Mouse (Mus musculus): ENCODE results near the gene Fxyd2. TPM values are rescaled to one million over a fixed set of nuclear protein-coding genes. Genes with fewer than 3 reads are reported as not detected.

The Fxyd2 gene
- polyA plus RNA-seq, 1 experiment from 2014 or later = 5.4 TPM

DNA sequence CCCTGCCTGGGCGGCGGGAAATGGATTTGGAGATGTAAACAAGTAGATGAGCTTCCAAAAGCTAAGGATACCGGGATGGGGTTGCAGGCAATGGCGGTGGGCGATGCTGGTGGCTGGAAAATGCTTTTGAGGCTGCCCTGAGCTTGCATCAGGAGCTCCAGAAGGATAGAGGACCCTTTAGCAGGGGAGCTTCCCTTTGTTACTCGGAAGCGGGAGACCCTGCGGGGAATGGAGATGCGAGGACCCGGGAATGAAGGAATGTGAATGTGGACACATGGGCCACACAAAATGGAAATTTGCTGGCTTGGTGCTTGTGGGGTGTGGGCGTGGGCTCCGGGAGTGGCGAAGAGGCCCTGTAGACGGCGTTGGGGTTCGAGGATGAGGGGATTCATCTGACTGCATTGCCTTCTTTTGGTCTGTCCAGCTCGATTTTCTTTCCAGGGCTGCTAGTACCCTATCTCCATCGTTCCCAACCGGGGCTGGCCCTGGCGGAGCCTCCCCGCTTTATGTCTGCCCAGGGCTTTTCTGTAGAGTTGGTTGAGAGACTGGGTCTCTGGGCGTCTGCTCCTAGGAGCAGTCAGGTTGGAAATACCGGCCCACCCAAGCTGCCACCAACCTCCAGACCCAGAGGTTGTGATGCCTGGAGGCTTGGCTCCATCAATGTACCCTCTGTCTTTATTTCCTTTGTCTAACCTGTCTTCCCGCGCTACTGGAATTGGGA is 28.7 kb upstream of the Fxyd2 start:
- H3K27ac ChIP-seq (replicated peaks; ENCODE audit: low read depth, low read length) = peak overlapping the region; percentile 52; the same call in 1 of the 2 replicates
- ATAC-seq (ENCODE audit: low read depth) = 0 out of 2 replicates have a peak, but pooled peaks have one; percentile 27

DNA sequence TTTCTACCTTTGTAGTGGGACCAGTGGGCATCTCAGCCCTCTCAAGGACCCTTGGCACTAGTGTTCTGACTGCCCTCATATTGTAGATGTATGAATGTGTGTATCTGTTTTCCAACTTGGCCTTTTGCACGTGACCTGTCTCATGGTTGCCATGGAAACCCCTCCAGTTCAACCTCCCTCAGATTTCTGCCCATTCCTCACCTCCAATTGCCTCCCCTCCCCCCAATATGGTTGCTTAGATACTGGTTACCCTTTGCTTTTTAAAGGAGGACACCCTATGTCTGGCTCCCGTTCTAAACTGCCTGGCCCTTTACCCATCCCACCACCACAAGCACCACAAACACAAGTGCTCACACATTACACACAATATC is 28.1 kb upstream of the Fxyd2 start:
- Histone ChIP-seq H3K27ac (replicated peaks; ENCODE audit: low read depth, low read length) (no peak overlapping the region), H3K9ac (ENCODE audit: low read depth, low read length) (peak overlapping the region; percentile 74), H3K27me3 (replicated peaks; ENCODE audit: control insufficient read depth, insufficient read depth, low read length) (no peaks in the 10 kb centered on the region), H3K9me3 (ENCODE audit: control insufficient read depth, low read length) (no peaks in the 10 kb centered on the region), H3K4me3 (ENCODE audit: low read depth, low read length) (peak overlapping the region; percentile 66), H3K4me2 (ENCODE audit: low read depth, low read length) (peak overlapping the region; percentile 90), H3K4me1 (ENCODE audit: control insufficient read depth, insufficient read depth, low read length) (peaks cover 7% of the 10 kb centered on the region; the same call in 1 of the 2 replicates), H3K36me3 (ENCODE audit: control insufficient read depth, insufficient read depth, low read length) (no peaks in the 10 kb centered on the region)
- no peak for DNase-seq (ENCODE audit: low spot score)
- WGBS = 23% methylated on average over 2 of the region's 2 CpGs
- no peak for ATAC-seq (ENCODE audit: low read depth)

More for the DNA sequence above, 28.7 kb upstream of the Fxyd2 start:
- Histone ChIP-seq H3K36me3 (ENCODE audit: control insufficient read depth, insufficient read depth, low read length) (no peaks in the 10 kb centered on the region), H3K4me1 (ENCODE audit: control insufficient read depth, insufficient read depth, low read length) (peaks cover 7% of the 10 kb centered on the region; the same call in 1 of the 2 replicates), H3K9ac (ENCODE audit: low read depth, low read length) (peak overlapping the region; percentile 74), H3K4me2 (ENCODE audit: low read depth, low read length) (peak overlapping the region; percentile 90), H3K9me3 (ENCODE audit: control insufficient read depth, low read length) (no peaks in the 10 kb centered on the region), H3K27me3 (replicated peaks; ENCODE audit: control insufficient read depth, insufficient read depth, low read length) (no peaks in the 10 kb centered on the region), H3K4me3 (ENCODE audit: low read depth, low read length) (peak overlapping the region; percentile 66)
- no peak for DNase-seq (ENCODE audit: low spot score)
- WGBS = 2% methylated on average over 25 of the region's 25 CpGs

DNA sequence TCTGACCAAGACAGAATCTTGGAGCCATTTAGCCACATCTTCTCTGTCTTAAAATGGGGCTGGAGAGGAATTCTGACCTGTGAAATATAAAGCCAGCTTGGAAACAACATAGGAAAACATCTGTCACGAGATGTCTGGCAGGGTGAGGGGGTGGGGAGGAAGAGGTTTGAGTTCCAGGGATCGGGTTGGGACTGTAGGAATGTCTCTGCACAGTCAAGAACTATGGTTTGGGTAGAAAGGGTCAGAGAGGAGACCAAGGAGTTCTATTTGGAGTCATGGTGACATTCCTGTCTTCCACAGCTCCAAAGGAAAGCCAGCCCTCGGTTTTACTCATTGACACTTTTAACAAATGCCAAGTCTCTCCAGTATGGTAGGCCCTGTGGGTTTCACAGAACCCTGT is 25.6 kb upstream of the Fxyd2 start:
- WGBS = 45% methylated on average over 3 of the region's 3 CpGs
- H3K4me3 ChIP-seq (ENCODE audit: low read depth, low read length) = no peak overlapping the region
- no peak overlapping the region for H3K4me2 ChIP-seq (ENCODE audit: low read depth, low read length)
- H3K27ac ChIP-seq (replicated peaks; ENCODE audit: low read depth, low read length) = no peak overlapping the region
- no peak overlapping the region for H3K9ac ChIP-seq (ENCODE audit: low read depth, low read length)
- DNase-seq (ENCODE audit: low spot score) = no peak
- no peaks in the 10 kb centered on the region for H3K27me3 ChIP-seq (replicated peaks; ENCODE audit: control insufficient read depth, insufficient read depth, low read length)
- H3K9me3 ChIP-seq (ENCODE audit: control insufficient read depth, low read length) = no peaks in the 10 kb centered on the region
- ATAC-seq (ENCODE audit: low read depth) = no peak
- peaks cover 7% of the 10 kb centered on the region; the same call in 1 of the 2 replicates for H3K4me1 ChIP-seq (ENCODE audit: control insufficient read depth, insufficient read depth, low read length)
- no peaks in the 10 kb centered on the region for H3K36me3 ChIP-seq (ENCODE audit: control insufficient read depth, insufficient read depth, low read length)

DNA sequence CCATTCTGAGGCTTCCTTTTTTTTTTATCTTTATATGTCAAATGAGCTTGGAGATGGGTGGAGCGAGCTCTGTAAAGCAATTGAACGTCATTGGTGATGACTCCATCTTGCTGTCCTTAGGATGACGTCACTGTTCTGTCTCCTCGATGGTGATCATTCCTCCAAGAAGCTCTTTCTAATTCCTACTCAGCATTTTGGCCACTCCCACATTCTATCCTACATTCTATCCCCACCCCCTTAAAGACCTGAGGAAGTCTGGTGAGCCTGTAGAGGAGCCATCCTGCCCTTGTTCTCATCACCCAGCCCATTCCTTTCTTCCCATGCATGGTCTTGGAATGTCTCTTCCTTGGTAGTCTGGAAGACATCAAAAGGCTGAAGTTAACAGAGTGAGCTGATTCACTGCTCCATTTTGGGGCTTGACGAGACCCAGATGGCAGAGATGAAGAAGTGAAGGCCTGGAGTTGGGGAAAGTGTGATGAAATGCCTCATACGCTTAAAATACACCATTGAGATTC is 24.4 kb upstream of the Fxyd2 start:
- no peaks in the 10 kb centered on the region for H3K27me3 ChIP-seq (replicated peaks; ENCODE audit: control insufficient read depth, insufficient read depth, low read length)
- no peak overlapping the region for H3K4me3 ChIP-seq (ENCODE audit: low read depth, low read length)
- H3K27ac ChIP-seq (replicated peaks; ENCODE audit: low read depth, low read length) = no peak overlapping the region
- ATAC-seq (ENCODE audit: low read depth) (no peak), DNase-seq (ENCODE audit: low spot score) (no peak)
- 79% methylated on average over 6 of the region's 6 CpGs for WGBS
- no peak overlapping the region for H3K9ac ChIP-seq (ENCODE audit: low read depth, low read length)
- H3K9me3 ChIP-seq (ENCODE audit: control insufficient read depth, low read length) = no peaks in the 10 kb centered on the region
- H3K4me1 ChIP-seq (ENCODE audit: control insufficient read depth, insufficient read depth, low read length) = peaks cover 7% of the 10 kb centered on the region; the same call in 1 of the 2 replicates
- H3K36me3 ChIP-seq (ENCODE audit: control insufficient read depth, insufficient read depth, low read length) = no peaks in the 10 kb centered on the region
- no peak overlapping the region for H3K4me2 ChIP-seq (ENCODE audit: low read depth, low read length)

DNA sequence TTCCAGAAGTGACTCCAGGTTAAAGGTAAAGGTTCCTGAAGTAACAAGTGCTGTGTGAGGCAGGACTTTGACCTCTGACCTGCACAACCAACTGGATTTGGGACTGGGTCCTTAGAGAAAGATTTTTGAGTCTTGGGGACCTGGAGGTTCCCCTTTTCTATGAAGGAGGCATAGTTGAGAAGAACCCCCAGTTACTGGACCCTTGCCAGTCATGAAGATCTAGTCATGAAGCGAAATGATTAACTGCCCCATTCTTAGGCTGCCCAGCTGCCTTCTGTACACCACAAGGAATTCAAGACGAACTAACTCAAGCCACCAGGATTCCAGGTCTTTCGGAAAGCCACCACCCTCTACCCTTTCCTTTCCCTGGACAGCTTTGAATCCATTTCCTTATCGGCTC is 23.0 kb upstream of the Fxyd2 start:
- Histone ChIP-seq H3K4me1 (ENCODE audit: control insufficient read depth, insufficient read depth, low read length) (0 out of 2 replicates have a peak, but pooled peaks cover under 1% of the 10 kb centered on the region), H3K4me2 (ENCODE audit: low read depth, low read length) (no peak overlapping the region), H3K4me3 (ENCODE audit: low read depth, low read length) (no peak overlapping the region), H3K9me3 (ENCODE audit: control insufficient read depth, low read length) (no peaks in the 10 kb centered on the region), H3K27ac (replicated peaks; ENCODE audit: low read depth, low read length) (no peak overlapping the region), H3K27me3 (replicated peaks; ENCODE audit: control insufficient read depth, insufficient read depth, low read length) (no peaks in the 10 kb centered on the region), H3K9ac (ENCODE audit: low read depth, low read length) (no peak overlapping the region), H3K36me3 (ENCODE audit: control insufficient read depth, insufficient read depth, low read length) (no peaks in the 10 kb centered on the region)
- ATAC-seq (ENCODE audit: low read depth) (no peak), DNase-seq (ENCODE audit: low spot score) (no peak)
- 72% methylated on average over 4 of the region's 4 CpGs for WGBS

DNA sequence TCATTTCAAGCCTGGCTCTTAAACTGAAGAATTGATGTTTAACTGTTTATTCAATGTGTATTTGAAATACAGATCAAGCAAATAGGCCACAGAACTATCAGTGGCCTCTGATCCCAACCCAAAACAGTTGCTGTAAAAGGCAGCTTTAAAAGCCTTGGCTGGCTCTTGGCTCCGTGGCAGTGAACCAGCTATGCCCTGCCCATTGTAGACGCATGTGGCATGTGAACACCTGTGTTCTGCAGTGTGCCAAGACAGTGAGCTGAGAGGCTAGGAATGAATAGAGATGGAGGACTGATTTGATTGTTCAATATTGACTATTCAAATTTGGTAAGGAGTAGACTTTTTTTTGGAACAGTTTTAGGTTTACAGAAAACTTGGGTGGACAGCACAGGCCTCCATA is 22.6 kb upstream of the Fxyd2 start:
- Histone ChIP-seq H3K9me3 (ENCODE audit: control insufficient read depth, low read length) (no peaks in the 10 kb centered on the region), H3K27me3 (replicated peaks; ENCODE audit: control insufficient read depth, insufficient read depth, low read length) (no peaks in the 10 kb centered on the region), H3K27ac (replicated peaks; ENCODE audit: low read depth, low read length) (no peak overlapping the region), H3K9ac (ENCODE audit: low read depth, low read length) (no peak overlapping the region), H3K4me3 (ENCODE audit: low read depth, low read length) (no peak overlapping the region), H3K36me3 (ENCODE audit: control insufficient read depth, insufficient read depth, low read length) (no peaks in the 10 kb centered on the region), H3K4me1 (ENCODE audit: control insufficient read depth, insufficient read depth, low read length) (no peaks in the 10 kb centered on the region), H3K4me2 (ENCODE audit: low read depth, low read length) (no peak overlapping the region)
- 84% methylated on average over 2 of the region's 2 CpGs for WGBS
- DNase-seq (ENCODE audit: low spot score) (no peak), ATAC-seq (ENCODE audit: low read depth) (no peak)

DNA sequence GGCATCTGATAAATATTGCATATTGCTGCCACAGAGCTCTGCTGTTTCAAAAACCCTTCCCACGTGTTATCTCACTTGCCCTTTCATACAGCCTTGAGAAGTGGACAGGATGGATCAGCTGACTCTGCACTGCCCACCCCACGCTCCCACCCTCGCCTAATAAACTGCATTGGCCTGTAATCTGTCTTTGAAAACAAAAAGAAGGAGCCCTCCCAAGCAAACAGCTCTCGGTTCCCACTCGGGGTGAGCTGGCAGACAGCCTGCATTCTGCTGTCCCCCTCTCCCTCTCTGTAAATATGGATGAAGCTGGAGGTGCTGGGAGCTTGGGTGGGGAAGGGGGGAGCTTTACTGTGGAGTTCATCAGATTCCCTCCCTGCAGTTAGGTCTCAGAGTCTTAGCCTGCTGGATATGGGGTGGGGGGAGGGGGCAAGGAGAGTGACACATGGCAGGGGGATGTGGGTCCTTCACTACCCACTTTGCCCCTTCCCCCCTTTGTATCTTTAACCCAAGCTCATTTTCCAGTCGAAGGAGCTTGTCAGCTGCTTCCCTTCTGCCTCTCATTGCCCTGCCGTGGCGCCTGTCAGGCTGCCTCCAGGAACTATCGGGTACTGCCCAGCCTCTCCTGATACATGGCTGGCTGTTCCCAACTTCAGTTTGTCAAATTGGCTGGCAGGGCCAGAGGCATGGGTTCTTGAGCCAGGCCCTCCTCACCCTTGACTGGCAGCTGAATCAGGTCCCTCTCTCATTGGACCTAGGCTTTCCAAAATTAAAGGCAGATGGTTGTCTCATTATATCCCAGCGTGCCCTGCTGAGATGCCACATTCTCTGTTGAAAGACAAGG is 18.8 kb upstream of the Fxyd2 start:
- no peak overlapping the region for H3K4me3 ChIP-seq (ENCODE audit: low read depth, low read length)
- no peak overlapping the region for H3K9ac ChIP-seq (ENCODE audit: low read depth, low read length)
- no peak overlapping the region for H3K27ac ChIP-seq (replicated peaks; ENCODE audit: low read depth, low read length)
- H3K9me3 ChIP-seq (ENCODE audit: control insufficient read depth, low read length) = no peaks in the 10 kb centered on the region
- WGBS = 52% methylated on average over 10 of the region's 10 CpGs
- DNase-seq (ENCODE audit: low spot score) (peak; percentile 19), ATAC-seq (ENCODE audit: low read depth) (no peak)
- H3K27me3 ChIP-seq (replicated peaks; ENCODE audit: control insufficient read depth, insufficient read depth, low read length) = no peaks in the 10 kb centered on the region
- H3K36me3 ChIP-seq (ENCODE audit: control insufficient read depth, insufficient read depth, low read length) = no peaks in the 10 kb centered on the region
- H3K4me1 ChIP-seq (ENCODE audit: control insufficient read depth, insufficient read depth, low read length) = no peaks in the 10 kb centered on the region
- H3K4me2 ChIP-seq (ENCODE audit: low read depth, low read length) = no peak overlapping the region

DNA sequence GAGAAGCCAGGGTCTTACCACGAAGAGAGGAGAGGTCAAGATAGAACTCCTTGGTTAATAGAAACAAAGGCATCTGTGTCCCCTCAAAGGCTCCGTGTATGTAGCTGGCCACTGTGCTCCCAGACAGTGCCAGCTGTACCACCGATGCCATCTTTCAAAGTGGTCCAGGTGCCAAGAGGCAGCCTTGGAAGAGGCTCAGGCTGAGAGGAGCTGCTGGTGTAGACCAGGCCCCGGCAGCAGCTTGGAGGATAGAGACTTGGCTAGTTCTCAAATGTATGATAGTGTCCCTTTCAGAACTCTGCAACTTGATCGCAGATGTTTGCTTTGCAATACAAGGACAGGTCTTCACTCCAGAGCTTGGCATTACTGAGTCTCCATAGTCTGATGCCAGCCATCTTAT is 17.1 kb upstream of the Fxyd2 start:
- Histone ChIP-seq H3K4me2 (ENCODE audit: low read depth, low read length) (no peak overlapping the region), H3K36me3 (ENCODE audit: control insufficient read depth, insufficient read depth, low read length) (no peaks in the 10 kb centered on the region), H3K9me3 (ENCODE audit: control insufficient read depth, low read length) (no peaks in the 10 kb centered on the region), H3K4me1 (ENCODE audit: control insufficient read depth, insufficient read depth, low read length) (no peaks in the 10 kb centered on the region), H3K27ac (replicated peaks; ENCODE audit: low read depth, low read length) (no peak overlapping the region), H3K27me3 (replicated peaks; ENCODE audit: control insufficient read depth, insufficient read depth, low read length) (no peaks in the 10 kb centered on the region), H3K9ac (ENCODE audit: low read depth, low read length) (no peak overlapping the region), H3K4me3 (ENCODE audit: low read depth, low read length) (no peak overlapping the region)
- DNase-seq (ENCODE audit: low spot score) (no peak), ATAC-seq (ENCODE audit: low read depth) (no peak)
- 70% methylated on average over 5 of the region's 5 CpGs for WGBS

Data from embryonic facial prominence, embryonic 14.5 days (tissue).